Mouse (Mus musculus) layer of hippocampus, adult 11-12 months (tissue): ENCODE data around the gene Odf3l2.
A peak's percentile ranks its signal among the peaks of the same experiment; 100 is the strongest.

Source experiments
- DNase-seq: peaks from one replicate; pipeline ENCODE4 v3.0.0; 2022; ENCODE audit warnings: low spot score

Gene Odf3l2

GRCm38 (mm10) chr10:79670071-79670888, 24.7 kb upstream of the Odf3l2 start:
- no peak for DNase-seq

DNA sequence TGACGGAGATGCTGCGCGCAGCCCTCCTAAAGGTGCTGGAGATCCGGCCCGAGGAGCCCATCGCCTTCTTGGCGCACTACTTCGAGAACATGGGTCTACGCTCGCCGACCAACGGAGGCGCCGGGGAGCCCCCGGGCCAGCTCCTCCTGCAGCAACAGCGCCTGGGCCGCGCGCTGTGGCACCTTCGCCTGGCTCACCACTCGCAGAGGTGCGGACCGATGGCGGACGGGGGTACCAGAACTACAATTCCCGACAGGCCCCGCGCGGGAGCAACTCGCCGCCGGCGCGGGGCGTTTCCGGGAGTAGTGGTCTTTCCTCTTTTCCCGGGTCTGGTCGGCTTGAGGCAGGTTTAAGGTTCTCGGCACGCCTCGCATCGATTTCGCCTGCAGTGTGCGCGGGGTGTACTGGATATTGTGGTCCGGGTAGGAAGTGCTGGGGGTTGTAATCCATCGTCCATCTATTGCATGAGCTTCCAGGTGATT, 24.1 kb upstream of the Odf3l2 start:
- DNase-seq = peak; percentile 82

DNA sequence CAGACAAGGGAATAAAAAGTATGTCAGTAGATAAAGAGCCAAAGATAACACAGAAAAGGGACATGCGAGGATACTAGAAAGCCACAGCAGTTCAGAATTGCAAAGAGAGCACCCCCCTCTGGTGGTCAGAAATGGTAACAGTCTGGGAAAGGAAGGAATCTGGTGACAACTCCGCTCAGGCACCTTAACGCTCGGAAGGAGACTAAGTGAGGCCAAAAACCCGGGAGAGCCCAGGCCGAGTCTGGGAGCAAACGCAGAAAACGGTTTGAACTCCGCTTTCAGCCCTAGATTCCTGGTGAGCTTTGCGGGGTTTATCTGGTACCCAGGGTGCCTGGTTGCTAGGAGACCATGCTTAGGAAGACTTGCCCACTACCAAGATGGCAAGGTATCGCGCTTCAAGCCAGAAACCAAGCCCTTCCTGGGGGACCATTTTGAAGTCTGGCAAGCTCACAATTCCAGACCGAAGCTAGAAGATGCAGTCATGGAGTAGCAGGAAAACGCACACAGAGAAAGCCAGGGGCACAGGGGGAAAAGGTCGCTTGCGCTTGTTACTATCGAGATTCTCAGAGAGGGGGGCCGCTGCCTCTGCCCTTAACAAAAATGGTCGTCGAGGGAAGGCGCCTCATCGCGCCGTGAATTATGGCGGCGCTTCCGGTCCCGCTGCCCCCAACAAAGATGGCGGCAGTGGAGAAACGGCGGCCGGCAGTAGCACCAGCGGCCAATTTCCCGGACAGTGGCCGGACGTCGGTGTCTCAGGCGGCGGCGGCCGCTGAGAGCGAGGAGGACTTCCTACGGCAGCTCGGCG, 23.4 kb upstream of the Odf3l2 start, which contains the start of gene Tpgs1:
Gene Tpgs1 (plus strand): TSS at position 599 of the 805 bp plus-strand sequence.
- DNase-seq = peak; percentile 95

DNA sequence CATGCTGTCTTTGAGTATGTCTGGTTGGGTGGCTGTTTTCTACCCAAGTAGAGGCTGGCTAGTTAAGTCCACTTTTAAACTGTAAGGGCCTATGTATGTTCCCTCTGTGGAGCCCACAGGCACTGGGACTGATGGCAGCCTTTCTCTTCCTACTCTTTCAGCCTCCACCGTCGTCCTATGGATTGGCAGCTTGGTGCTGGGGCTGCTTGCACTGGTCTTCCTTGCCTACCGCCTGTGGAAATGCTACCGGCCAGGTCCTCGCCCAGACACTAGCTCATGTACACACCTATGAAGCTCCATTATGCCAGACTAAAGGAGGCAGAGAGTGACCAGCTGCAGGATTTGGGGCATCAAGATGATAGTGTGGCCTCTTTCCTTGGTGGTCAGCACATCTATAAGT, 22.5 kb upstream of the Odf3l2 start:
- DNase-seq = no peak

DNA sequence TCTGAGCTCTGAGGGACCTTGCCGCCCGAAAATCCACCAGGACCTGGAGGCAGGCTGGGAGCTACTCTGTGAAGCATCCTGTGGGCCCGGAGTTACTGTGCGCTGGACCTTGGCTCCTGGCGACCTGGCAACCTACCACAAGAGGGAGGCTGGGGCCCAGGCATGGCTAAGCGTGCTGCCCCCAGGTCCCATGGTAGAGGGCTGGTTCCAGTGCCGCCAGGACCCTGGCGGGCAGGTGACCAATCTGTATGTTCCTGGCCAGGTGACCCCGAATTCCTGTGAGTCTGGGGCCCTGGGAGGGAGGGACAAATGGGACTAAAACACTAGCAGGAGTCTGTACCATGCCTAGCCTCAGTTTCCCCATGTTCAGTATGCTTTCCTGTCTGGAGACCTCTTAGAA, 21.0 kb upstream of the Odf3l2 start:
- no peak for DNase-seq

- no peak for DNase-seq
Measured at GRCm38 (mm10) chr10:79665051-79665450, 19.5 kb upstream of the Odf3l2 start.

- peak; percentile 63 for DNase-seq
Measured at GRCm38 (mm10) chr10:79664131-79664665, 18.7 kb upstream of the Odf3l2 start, which contains the start of gene Madcam1. Gene Madcam1, plus strand, starts transcription at chr10:79664559.

- no peak for DNase-seq
Measured at GRCm38 (mm10) chr10:79661861-79662260, 16.3 kb upstream of the Odf3l2 start.

- DNase-seq = no peak
Measured at GRCm38 (mm10) chr10:79660298-79660697, 14.8 kb upstream of the Odf3l2 start.

DNA sequence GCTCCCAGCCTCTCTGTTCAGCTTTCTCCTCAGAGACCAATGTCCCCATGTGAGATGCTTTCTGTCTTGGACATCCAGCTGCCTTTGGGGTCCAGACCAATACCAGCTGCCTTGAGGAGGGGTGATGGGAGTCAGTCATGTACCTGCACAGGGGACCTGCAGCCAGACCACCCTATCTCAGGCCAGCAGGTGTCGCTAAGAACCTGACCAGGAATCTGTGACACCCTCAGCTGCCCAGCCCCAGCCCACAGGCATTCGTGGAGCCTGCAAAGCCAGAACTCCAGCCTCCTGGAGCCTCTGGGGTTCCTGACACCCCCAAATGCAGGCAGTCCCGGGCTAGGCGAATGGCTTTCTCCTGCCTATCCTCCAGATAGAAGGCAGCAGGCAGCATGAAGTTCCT, 13.3 kb upstream of the Odf3l2 start:
- DNase-seq = no peak

GRCm38 (mm10) chr10:79654946-79655395, 9.4 kb upstream of the Odf3l2 start:
- DNase-seq = peak; percentile 61

- no peak for DNase-seq
Measured at GRCm38 (mm10) chr10:79652789-79653188, 7.3 kb upstream of the Odf3l2 start.

DNA sequence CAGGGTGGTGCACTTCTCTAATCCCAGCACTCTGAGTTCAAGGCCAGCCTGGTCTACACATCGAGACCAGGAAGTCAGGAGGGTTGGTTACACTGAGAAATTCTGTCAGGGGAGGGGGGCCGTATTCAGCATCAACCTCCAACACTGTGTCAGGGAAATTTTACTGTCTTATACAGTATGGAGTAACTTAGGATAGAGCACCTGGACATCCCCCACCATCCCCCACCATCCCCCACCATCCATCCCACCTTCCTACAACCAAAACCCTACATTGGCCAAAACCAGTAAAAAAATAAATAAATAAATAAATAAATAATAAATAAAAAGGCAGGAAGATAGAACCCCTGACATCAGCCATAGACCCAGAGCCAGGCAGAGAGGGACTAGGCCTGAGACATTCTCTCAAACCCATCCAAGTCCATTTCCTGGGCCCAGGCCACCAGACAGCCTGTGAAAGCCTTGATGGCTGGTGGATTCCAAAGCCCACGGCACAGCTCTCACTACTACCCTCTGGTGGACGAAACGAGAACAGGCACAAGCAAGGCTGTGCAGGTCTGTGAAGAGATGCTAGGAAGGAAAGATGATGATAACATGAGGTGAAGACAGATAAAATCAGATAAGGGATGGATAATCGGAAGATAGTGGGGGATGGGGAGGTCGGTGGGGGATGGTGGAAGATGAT, 3.7 kb upstream of the Odf3l2 start:
- peak; percentile 88 for DNase-seq

- DNase-seq = peak; percentile 65
Measured at GRCm38 (mm10) chr10:79638486-79639204, 6.9 kb downstream of the Odf3l2 start.

GRCm38 (mm10) chr10:79637128-79638110, 8.1 kb downstream of the Odf3l2 start, which contains the start of gene Shc2:
Gene Shc2, minus strand, starts transcription at chr10:79637918.
- DNase-seq = peak; percentile 77

GRCm38 (mm10) chr10:79636287-79636686, 9.3 kb downstream of the Odf3l2 start:
- no peak for DNase-seq

GRCm38 (mm10) chr10:79633006-79633777, 12.3 kb downstream of the Odf3l2 start:
- no peak for DNase-seq

- DNase-seq = peak; percentile 72
Measured at GRCm38 (mm10) chr10:79631432-79631831, 14.1 kb downstream of the Odf3l2 start.

- DNase-seq = no peak
Measured at GRCm38 (mm10) chr10:79628377-79628776, 17.2 kb downstream of the Odf3l2 start.
